Mouse (Mus musculus) gastrocnemius, postnatal 4 days (tissue): ENCODE measurements around the gene Ppib. TPM values are rescaled to one million over a fixed set of nuclear protein-coding genes. Genes with fewer than 3 reads are reported as not detected.

ENCODE experiments used
- total RNA-seq, 2 experiments: library from RNA; stranded (reverse); gene quantifications; 2 replicates each; pipeline ENCODE4 v1.2.3; 2021

Gene Ppib
- total RNA-seq, 2 experiments from 2014 or later = 355 to 362 TPM

Other genes with a start within 250 kb of the Ppib start
- gene Zfp609, start 232.7 kb upstream of the Ppib start, total RNA-seq = 10 to 100 TPM; 34.1 to 39.0 TPM
- 10 to 100 TPM; 28.6 to 29.1 TPM for gene Pclaf, start 170.0 kb upstream of the Ppib start, total RNA-seq
- 10 to 100 TPM; 23.9 to 24.4 TPM for gene Trip4, start 151.4 kb upstream of the Ppib start, total RNA-seq
- 10 to 100 TPM; 15.3 to 16.5 TPM for gene Csnk1g1, start 151.3 kb upstream of the Ppib start, total RNA-seq
- gene Snx22, start 9.5 kb downstream of the Ppib start, total RNA-seq = under 1 TPM; 0.52 to 0.83 TPM
- gene Snx1, start 66.4 kb downstream of the Ppib start, total RNA-seq = 10 to 100 TPM; 71.9 to 77.6 TPM
- 10 to 100 TPM; 50.4 to 57.5 TPM for gene Ciao2a, start 66.4 kb downstream of the Ppib start, total RNA-seq
- 10 to 100 TPM; 10.2 to 12.3 TPM for gene Dapk2, start 98.0 kb downstream of the Ppib start, total RNA-seq